Mouse (Mus musculus) layer of hippocampus, adult 8-10 months (tissue): ENCODE measurements around the gene Dnajc9. TPM values are rescaled to one million over a fixed set of nuclear protein-coding genes. Genes with fewer than 3 reads are reported as not detected.
A peak's percentile ranks its signal among the peaks of the same experiment; 100 is the strongest.

Source experiments
- DNase-seq, 2 experiments: peaks; one replicate each; pipeline ENCODE4 v3.0.0; 2022; ENCODE audit warnings: low spot score in 2 of 2
- total RNA-seq, 4 experiments: library from RNA; stranded (reverse); gene quantifications; 2 replicates each; pipeline ENCODE4 v1.2.4; 2022

The Dnajc9 gene
- total RNA-seq, 4 experiments from 2014 or later = 26.3 to 30.9 (median 29.7) TPM

- DNase-seq = no peak
Observed at GRCm38 (mm10) chr14:20363230-20363629, 25.5 kb downstream of the Dnajc9 start.

GRCm38 (mm10) chr14:20347991-20348541 lies 40.6 kb downstream of the Dnajc9 start, which contains the start of the genes Ecd and Fam149b:
Gene Ecd, minus strand, starts transcription at chr14:20348121.
Gene Fam149b, plus strand, starts transcription at chr14:20348162.
- peak; percentile 87 to 91 for DNase-seq

- DNase-seq = no peak
Observed at GRCm38 (mm10) chr14:20347441-20347990, 41.2 kb downstream of the Dnajc9 start.

- DNase-seq = no peak
Observed at GRCm38 (mm10) chr14:20345885-20346284, 42.8 kb downstream of the Dnajc9 start.

- no peak for DNase-seq
Observed at GRCm38 (mm10) chr14:20340866-20341265, 47.8 kb downstream of the Dnajc9 start.

- no peak for DNase-seq
Observed at GRCm38 (mm10) chr14:20340149-20340548, 48.6 kb downstream of the Dnajc9 start.

GRCm38 (mm10) chr14:20339415-20339814 lies 49.3 kb downstream of the Dnajc9 start:
- DNase-seq = no peak

Other genes with a start within 250 kb of the Dnajc9 start
- gene Kcnk5, start 207.1 kb downstream of the Dnajc9 start, total RNA-seq = under 1 TPM; 0.33 to 0.71 (median 0.48) TPM
- gene Kcnk16, start 119.7 kb downstream of the Dnajc9 start, total RNA-seq = not detected
- gene Nudt13, start 94.2 kb downstream of the Dnajc9 start, total RNA-seq = 10 to 100 TPM; 22.9 to 32.4 (median 28.4) TPM
- gene Ecd, start 40.8 kb downstream of the Dnajc9 start, total RNA-seq = 10 to 100 TPM; 30.2 to 35.7 (median 32.7) TPM
- gene Fam149b, start 40.7 kb downstream of the Dnajc9 start, total RNA-seq = 10 to 100 TPM; 43.4 to 58.3 (median 47.2) TPM
- 10 to 100 TPM; 30.8 to 41.2 (median 35.5) TPM for gene Mrps16, start 4.7 kb upstream of the Dnajc9 start, total RNA-seq
- gene Cfap70, start 63.3 kb upstream of the Dnajc9 start, total RNA-seq = 1 to 10 TPM in 3 of 4 experiments, under 1 TPM in 1; 0.93 to 2.9 (median 2.3) TPM
- 10 to 100 TPM; 84.3 to 86.7 (median 85.4) TPM for gene Anxa7, start 91.2 kb upstream of the Dnajc9 start, total RNA-seq
- gene Mss51, start 108.0 kb upstream of the Dnajc9 start, total RNA-seq = 1 to 10 TPM in 1 of 4 experiments, under 1 TPM in 3; 0.71 to 1.3 (median 0.96) TPM
- 100 to 1,000 TPM; 256 to 309 (median 290) TPM for gene Ppp3cb, start 157.7 kb upstream of the Dnajc9 start, total RNA-seq